Mouse (Mus musculus) Patski (cell line): ENCODE measurements around the gene Kif2c. TPM values are rescaled to one million over a fixed set of nuclear protein-coding genes. Genes with fewer than 3 reads are reported as not detected.

Experiments
- ATAC-seq: fragments of 100-300 bp; one replicate; pipeline ENCODE4 v1.8.0; 2021
- CTCF ChIA-PET: fragments of 350-600 bp; sonication (Branson Sonifier 250); formaldehyde crosslinking; loops from one replicate; lab custom pipeline; 2022; ENCODE audit warnings: inconsistent platforms; lab: Charles Lee
- POLR2A ChIA-PET: fragments of 350-600 bp; sonication (Branson Sonifier 250); formaldehyde crosslinking; loops from one replicate; lab custom pipeline; 2022; ENCODE audit warnings: antibody characterized with exemption, inconsistent platforms; lab: Charles Lee
- DNase-seq: peaks from one replicate; pipeline ENCODE4 v3.0.0-alpha.2; 2011; ENCODE audit warnings: low read depth, low spot score
- H3K27me3 ChIP-seq: fragments of 371-371 bp; one replicate; pipeline ENCODE4 v1.5.1; 2021
- CTCF ChIP-seq: fragments of 100-300 bp; IDR thresholded peaks from one replicate; pipeline ENCODE4 v1.5.1; 2021
- in situ Hi-C: fragments of 300-500 bp; cut with MboI; formaldehyde crosslinking; loops from 3 replicates; pipeline ENCODE4 v1.11.1; 2018; ENCODE audit warnings: low pct_unique_long_range_greater_than_20kb, mixed read lengths
- polyA plus RNA-seq: library from polyadenylated mRNA; unstranded; gene quantifications from one replicate; pipeline ENCODE4 v1.2.3, GENCODE M21; 2021

Gene Kif2c
- polyA plus RNA-seq, 1 experiment from 2014 or later = 26.4 TPM

- no peak for DNase-seq
- POLR2A ChIA-PET = no interaction called here
- ATAC-seq = no peak
- CTCF ChIA-PET = interaction anchor here (0.6 to 4.5 kb wide), 8 partner anchors 10 to 142 kb away, joined by 3 to 23 read pairs (median 4); partner anchors contain the start of gene Hectd3
- no peak for TF ChIP-seq CTCF
- in situ Hi-C loops = no loop called here
- H3K27me3 ChIP-seq = no peaks in the 10 kb centered on the region
Measured at GRCm38 (mm10) chr4:117138295-117139216, 43.9 kb downstream of the Kif2c start.

GRCm38 (mm10) chr4:117136034-117136433, 46.4 kb downstream of the Kif2c start:
- TF ChIP-seq CTCF = no peak
- H3K27me3 ChIP-seq = no peaks in the 10 kb centered on the region
- ChIA-PET POLR2A (no interaction called here), CTCF (interaction anchor here (1.1 to 1.3 kb wide), 2 partner anchors 15 to 141 kb away, joined by 3 to 4 read pairs; partner anchors contain the start of gene Hectd3)
- DNase-seq = no peak
- in situ Hi-C loops = no loop called here
- no peak for ATAC-seq

GRCm38 (mm10) chr4:117134601-117134995, 47.8 kb downstream of the Kif2c start:
- H3K27me3 ChIP-seq = no peaks in the 10 kb centered on the region
- ATAC-seq (no peak), DNase-seq (no peak)
- in situ Hi-C loops = loop anchor here (5.0 kb wide), 1 partner anchor 312 kb away; the partner anchor contains the start of gene Hpdl
- CTCF ChIA-PET = interaction anchor here (1.7 to 3.5 kb wide), 2 partner anchors 11 to 13 kb away, joined by 5 to 19 read pairs; no protein-coding TSS in a partner anchor
- TF ChIP-seq CTCF = no peak
- POLR2A ChIA-PET = no interaction called here

- ATAC-seq = peak; percentile 84
- DNase-seq = peak; percentile 82
- POLR2A ChIA-PET = interaction anchor here (0.5 to 2.2 kb wide), 3 partner anchors 12 to 130 kb away, joined by 3 to 8 read pairs (median 3); no protein-coding TSS in a partner anchor
- CTCF ChIA-PET = interaction anchor here (1.2 to 3.5 kb wide), 3 partner anchors 9 to 12 kb away, joined by 5 to 19 read pairs (median 5); partner anchors contain the start of gene Btbd19
- no peak for TF ChIP-seq CTCF
- H3K27me3 ChIP-seq = no peaks in the 10 kb centered on the region
- in situ Hi-C loops = loop anchor here (5.0 kb wide), 1 partner anchor 312 kb away; the partner anchor contains the start of gene Hpdl
Measured at GRCm38 (mm10) chr4:117133817-117134600, 48.4 kb downstream of the Kif2c start, which contains the start of gene Plk3. Plk3 (minus strand) TSS chr4:117133963.

- ChIA-PET CTCF (interaction anchor here (1.2 to 3.5 kb wide), 3 partner anchors 8 to 13 kb away, joined by 5 to 19 read pairs (median 5); partner anchors contain the start of gene Btbd19), POLR2A (interaction anchor here (0.7 to 2.2 kb wide), 4 partner anchors 11 to 144 kb away, joined by 3 to 8 read pairs (median 3); partner anchors contain the start of gene Rps8)
- ATAC-seq = no peak
- in situ Hi-C loops = loop anchor here (5.0 kb wide), 1 partner anchor 311 kb away; the partner anchor contains the start of gene Hpdl
- TF ChIP-seq CTCF = no peak
- no peaks in the 10 kb centered on the region for H3K27me3 ChIP-seq
- DNase-seq = no peak
Measured at GRCm38 (mm10) chr4:117133366-117133796, 49.1 kb downstream of the Kif2c start.

GRCm38 (mm10) chr4:117132794-117133143, 49.7 kb downstream of the Kif2c start:
- no peak for TF ChIP-seq CTCF
- ChIA-PET POLR2A (interaction anchor here (0.7 to 2.2 kb wide), 4 partner anchors 11 to 144 kb away, joined by 3 to 8 read pairs (median 3); partner anchors contain the start of gene Rps8), CTCF (interaction anchor here (3.5 kb wide), 1 partner anchor 11 kb away, joined by 19 read pairs; no protein-coding TSS in a partner anchor)
- ATAC-seq = no peak
- in situ Hi-C loops = loop anchor here (5.0 kb wide), 1 partner anchor 310 kb away; the partner anchor contains the start of gene Hpdl
- no peak for DNase-seq
- no peaks in the 10 kb centered on the region for H3K27me3 ChIP-seq

- ATAC-seq = no peak
- ChIA-PET POLR2A (interaction anchor here (1.0 to 2.2 kb wide), 2 partner anchors 10 to 24 kb away, joined by 3 to 8 read pairs; partner anchors contain the start of gene Rps8), CTCF (interaction anchor here (3.5 kb wide), 1 partner anchor 11 kb away, joined by 19 read pairs; no protein-coding TSS in a partner anchor)
- in situ Hi-C loops = loop anchor here (5.0 kb wide), 1 partner anchor 310 kb away; the partner anchor contains the start of gene Hpdl
- TF ChIP-seq CTCF = no peak
- no peaks in the 10 kb centered on the region for H3K27me3 ChIP-seq
- no peak for DNase-seq
Measured at GRCm38 (mm10) chr4:117131890-117132793, 50.3 kb downstream of the Kif2c start.

- no peaks in the 10 kb centered on the region for H3K27me3 ChIP-seq
- TF ChIP-seq CTCF = no peak
- no peak for ATAC-seq
- ChIA-PET CTCF (interaction anchor here (3.5 kb wide), 1 partner anchor 10 kb away, joined by 19 read pairs; no protein-coding TSS in a partner anchor), POLR2A (no interaction called here)
- in situ Hi-C loops = loop anchor here (5.0 kb wide), 1 partner anchor 309 kb away; the partner anchor contains the start of gene Hpdl
- DNase-seq = no peak
Measured at GRCm38 (mm10) chr4:117131198-117131597, 51.2 kb downstream of the Kif2c start.
